Mouse (Mus musculus): Measurements from ENCODE around the gene Ctsh.

GRCm38 (mm10) chr9:90076131-90076530, 22.2 kb downstream of the Ctsh start:
- TF ChIP-seq CTCF (IDR thresholded peaks at IDR 0.05; ENCODE audit: borderline replicate concordance, insufficient read depth, low read depth, low read length), result no peak
- TF ChIP-seq POLR2A (IDR thresholded peaks at IDR 0.05; ENCODE audit: borderline replicate concordance, insufficient read depth, low read length), result no peak
